Mouse (Mus musculus) adrenal gland, postnatal 36 days (tissue): ENCODE measurements around the gene Adam22. TPM values are rescaled to one million over a fixed set of nuclear protein-coding genes. Genes with fewer than 3 reads are reported as not detected.
A peak's percentile ranks its signal among the peaks of the same experiment; 100 is the strongest.

Source experiments
- DNase-seq, 2 experiments: peaks; one replicate each; pipeline ENCODE4 v3.0.0; 2021; ENCODE audit warnings: mixed read lengths in 1 of 2
- total RNA-seq, 2 experiments: library from RNA; stranded (reverse); gene quantifications; 2 replicates each; pipeline ENCODE4 v1.2.3; 2021

Adam22 gene
- total RNA-seq, 2 experiments from 2014 or later, result 3.1 to 3.7 TPM

DNA sequence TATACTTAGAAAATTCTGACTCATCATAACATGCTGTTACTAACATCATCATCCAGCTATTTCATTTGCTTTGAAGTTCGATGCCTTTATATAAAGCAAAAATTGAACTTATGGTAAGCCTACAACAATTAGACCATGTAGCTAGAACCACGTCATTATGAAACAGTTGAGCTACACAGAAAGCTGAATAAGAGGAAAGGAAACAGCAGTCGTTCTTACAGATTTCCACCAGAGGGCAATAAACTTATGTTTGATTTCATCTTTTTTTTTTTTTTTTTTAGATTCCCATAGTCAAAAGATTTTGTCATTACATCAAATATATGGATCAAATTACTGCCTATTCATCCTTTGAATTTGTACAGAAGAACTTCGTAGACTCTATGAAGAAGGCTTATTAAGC is 203.2 kb downstream of the Adam22 start:
- no peak for DNase-seq

DNA sequence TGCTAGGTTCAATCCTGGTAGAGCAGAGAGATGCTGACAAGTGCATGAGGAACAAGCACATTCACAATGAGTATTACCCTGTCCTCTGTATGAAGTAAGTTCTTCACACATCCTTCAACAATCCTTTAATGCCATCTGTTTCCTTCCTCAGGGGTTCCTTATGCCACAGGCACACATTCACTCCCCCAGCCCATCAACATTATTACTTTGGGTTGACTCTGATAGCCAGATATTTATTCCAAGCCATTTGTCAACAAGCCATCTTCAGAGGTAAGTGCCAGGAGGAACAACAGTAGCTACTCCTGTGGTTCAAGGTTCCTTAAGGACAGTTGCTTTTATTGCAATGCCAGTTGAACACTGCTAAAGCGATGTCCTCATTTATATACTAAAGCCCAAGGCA is 216.3 kb downstream of the Adam22 start:
- DNase-seq, result no peak

GRCm38 (mm10) chr5:8146146-8146545 is 221.8 kb downstream of the Adam22 start:
- no peak for DNase-seq

GRCm38 (mm10) chr5:8145473-8145872 is 222.5 kb downstream of the Adam22 start:
- DNase-seq, result no peak

DNA sequence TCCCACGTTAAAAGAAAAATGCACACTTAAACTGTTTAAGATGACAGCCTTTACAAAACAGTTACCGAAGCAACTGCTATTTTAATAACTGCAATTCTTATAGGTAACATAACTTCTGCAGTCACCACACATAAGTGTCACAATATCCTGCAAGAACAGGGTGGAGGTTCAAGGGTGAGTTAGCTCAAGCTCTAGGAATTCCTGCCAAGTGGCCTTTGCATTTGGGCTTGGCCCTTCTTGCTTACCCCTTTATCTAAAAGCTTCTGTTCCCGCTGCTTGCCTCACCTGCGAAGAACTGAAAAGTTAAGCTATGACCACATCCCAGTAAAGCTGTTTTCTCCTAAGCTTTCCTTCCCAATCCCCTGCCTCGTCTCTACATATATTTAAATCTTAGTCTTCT is 235.4 kb downstream of the Adam22 start:
- no peak for DNase-seq

DNA sequence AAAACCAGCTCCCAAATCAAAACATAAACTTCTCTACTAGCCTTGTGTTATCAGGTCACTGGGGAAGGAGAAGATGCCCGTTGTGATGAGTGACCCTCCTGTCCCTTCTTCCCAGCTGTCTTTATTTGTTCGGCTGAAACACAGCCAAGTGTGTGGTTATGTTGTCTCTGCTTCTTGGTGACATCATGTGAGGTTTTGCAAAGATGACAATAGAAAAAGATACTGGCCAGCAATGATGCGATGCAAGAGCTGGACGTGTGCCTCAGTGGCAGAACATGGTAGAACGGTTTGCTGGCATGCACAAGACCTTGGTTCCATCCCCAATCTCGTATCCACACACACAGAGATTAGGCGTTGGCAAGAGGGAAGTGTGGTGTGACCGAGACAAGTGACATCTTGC is 236.0 kb downstream of the Adam22 start:
- no peak for DNase-seq

DNA sequence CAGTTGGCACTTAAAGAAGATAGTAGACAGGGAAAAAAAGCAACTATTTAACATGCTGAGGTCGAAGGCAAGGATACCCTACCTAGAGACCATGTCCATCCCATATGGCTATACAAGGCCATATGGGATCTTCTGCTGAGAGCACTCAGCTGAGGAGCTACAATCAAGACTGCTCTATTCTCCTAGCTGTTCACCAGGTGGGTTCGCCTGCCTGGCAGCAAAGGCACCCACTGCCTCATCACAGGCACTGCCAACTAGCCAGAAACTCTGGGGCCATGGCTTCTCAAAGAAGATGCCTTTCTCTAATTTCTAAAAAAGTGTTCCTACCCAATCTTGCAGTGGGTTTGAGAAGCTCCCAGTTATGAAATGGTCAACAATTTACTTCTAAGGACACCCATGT is 238.2 kb downstream of the Adam22 start:
- no peak for DNase-seq

DNA sequence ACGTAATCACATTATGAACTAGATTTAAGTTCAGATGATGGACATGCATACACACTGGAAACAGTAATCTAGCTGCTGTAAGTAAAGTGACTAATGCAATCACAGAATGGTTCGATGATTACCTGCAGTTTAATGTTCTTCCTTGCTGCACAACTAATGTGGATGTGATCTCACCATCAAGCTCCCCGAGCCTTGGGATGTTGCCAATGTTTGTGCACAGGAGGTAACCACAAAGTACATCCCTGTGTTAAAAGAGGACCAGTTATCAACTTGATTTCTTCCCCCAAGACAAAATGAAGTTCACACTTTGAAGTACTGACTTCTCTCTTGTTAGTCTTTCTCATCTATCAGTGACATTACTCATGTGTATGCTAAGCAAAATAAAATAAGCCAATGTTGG is 247.0 kb downstream of the Adam22 start:
- DNase-seq, result no peak

DNA sequence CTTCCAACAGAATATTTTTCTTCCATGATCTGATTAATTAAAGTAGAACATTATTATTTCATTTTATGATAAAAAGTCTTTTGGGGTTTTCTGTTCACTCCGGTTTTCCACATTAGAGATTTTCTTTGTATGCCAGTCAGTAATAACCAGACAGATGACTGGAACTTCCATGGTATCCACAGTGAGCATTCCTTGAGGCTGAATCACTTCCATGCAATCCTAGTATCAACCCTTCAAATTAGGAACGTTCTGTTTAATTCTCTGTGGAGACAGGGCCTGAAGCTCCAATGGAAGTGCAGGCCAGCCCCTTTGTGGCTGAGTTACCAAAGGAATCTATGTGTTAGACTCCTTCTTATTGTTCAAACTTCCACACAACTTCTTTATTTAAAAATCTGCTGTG is 247.9 kb downstream of the Adam22 start:
- no peak for DNase-seq

- DNase-seq, result no peak
These were observed 251.3 kb downstream of the Adam22 start for GRCm38 (mm10) chr5:8116561-8117168.

DNA sequence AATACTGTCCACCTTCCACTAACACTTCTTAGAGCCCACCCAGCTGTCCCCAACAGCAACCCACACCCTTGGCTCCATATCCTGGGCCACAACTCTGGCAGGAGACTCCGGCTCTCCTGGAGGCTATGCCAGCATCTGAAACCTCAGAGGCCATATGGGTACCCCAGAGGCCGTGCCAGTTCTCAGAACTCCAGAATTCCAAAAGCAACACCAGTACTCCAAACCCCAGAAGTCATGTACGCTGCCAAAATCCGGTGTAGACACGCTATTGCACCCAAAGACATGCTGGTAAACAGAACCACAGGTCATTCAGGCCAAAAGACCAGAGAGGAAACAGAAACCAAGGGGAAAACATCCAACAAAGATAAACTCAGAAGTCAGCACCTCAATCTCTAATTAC is 255.7 kb downstream of the Adam22 start:
- peak; percentile 1 to 11 for DNase-seq

- DNase-seq, result no peak
These were observed 256.3 kb downstream of the Adam22 start for GRCm38 (mm10) chr5:8111691-8112090.

DNA sequence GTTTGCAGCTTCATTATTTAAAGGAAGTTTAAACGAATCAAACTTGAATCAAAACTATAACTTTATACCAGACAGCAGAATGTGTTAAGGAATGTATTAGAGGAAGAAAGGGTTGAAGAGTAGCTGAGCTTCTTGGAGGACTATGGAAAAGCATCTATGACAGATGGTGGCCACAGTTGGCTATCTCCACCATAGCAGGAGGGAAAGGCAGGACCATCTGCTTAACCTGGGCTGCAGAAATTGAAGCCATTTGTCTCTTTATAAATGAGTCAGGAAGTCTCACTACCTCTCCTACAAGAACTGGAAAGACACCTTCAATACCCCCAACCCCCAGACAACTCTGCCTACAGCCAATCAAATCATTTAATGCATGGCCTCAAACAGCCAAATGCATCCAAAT is 272.3 kb downstream of the Adam22 start:
- DNase-seq, result no peak

- no peak for DNase-seq
These were observed 273.0 kb downstream of the Adam22 start for GRCm38 (mm10) chr5:8094921-8095320.

GRCm38 (mm10) chr5:8088147-8088546 is 279.8 kb downstream of the Adam22 start:
- DNase-seq, result no peak

- no peak for DNase-seq
These were observed 282.3 kb downstream of the Adam22 start for GRCm38 (mm10) chr5:8085661-8086060.

DNA sequence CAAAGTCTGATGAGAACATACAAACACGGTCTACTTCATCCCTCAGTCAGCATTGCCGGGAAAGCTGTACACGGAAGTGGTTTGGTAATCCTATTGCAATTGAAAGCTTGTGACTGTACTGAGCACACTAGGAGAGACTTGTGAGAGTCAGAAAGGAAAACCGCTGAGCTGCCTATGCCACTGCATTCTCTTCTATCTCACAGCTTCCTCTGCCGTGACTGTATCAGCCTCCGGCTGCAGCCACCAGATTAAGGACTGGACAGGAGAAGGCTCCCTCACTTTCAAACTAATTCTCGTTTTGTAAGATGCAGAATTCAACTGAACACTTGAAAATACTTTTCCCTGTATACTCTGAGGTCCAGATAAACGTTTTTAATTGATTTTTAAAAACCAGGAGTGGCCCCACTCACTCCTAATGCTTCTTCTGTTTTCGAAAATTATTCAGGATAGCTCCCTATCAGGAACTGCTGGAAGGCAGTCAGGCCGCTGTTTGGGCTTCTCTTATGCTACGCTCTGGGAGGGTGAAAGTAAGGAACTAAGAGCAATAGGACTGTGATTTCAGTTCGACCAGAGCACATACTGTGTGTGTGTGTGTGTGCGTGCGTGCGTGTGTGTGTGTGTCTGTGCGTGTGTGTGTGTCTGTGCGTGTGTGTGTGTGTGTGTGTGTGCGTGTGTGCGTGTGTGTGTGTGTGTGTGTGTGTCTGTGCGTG is 285.0 kb downstream of the Adam22 start:
- no peak for DNase-seq

GRCm38 (mm10) chr5:8077481-8077880 is 290.5 kb downstream of the Adam22 start:
- no peak for DNase-seq

DNA sequence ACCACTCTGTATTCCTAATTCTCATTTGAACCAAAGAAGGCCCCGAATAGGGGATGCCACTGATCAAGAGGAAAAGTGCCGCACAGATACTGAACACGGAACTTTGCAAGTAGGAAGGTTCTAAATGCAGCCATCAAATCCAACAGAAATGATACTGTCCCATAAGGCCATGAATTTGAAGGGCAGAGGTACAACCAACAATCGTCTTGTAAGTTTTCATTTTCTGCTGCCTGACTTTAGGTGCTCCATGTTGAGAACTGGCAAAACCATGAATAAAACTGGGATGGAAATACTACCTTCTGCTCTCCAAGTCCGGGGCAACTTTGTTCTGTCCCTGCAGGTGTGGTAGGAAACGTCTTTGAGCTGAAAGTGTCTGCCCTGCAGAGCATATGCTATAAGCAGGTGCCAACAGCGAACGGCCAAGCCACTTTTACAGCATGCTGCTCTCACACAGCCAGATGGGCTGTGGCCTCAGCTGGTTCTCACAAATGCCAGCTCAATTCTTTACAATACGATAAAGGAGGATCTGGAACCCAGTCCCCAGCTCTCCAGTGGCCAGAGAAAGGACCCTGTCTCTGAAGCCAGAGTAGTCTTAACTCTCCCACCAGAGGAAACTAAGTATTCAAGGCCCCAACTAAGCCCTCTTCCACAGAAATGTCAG is 293.9 kb downstream of the Adam22 start:
- no peak for DNase-seq

- no peak for DNase-seq
These were observed 294.6 kb downstream of the Adam22 start for GRCm38 (mm10) chr5:8073406-8073805.

DNA sequence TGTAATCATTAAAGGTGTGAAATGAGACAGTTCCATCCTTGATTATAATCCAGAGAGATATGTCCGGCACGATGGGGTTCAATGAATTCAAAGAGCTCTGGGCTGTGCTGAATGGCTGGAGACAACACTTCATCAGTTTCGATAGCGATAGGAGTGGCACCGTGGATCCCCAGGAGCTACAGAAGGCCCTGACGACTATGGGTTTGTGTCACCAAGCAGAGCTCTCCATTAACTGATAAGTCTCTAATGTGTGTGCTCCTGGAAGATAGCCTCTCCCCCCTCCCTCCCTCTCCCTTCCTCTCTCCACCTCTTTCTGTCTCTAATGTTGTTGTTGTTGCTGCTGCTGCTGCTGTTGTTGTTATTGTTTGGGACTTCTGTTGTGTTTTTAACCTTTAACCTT is 304.8 kb downstream of the Adam22 start:
- DNase-seq, result no peak

DNA sequence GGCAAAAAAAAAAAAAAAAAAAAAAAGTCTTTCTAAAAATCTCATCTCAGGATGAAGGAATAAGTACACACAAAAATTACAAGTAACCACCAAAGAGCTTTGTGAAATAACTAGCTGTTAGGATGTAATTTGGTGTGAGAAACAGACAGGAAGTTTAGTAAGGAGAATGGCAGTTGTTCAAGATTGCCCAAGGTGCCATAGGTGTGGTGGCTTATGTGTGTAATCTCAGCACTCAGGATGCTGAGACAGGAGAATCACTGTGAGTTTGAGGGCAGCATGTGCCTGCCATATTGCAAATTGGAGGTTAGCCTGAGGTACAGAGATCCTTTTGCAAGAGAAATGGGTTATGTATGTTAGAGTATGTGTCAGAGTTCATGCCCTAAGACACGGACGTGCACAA is 305.5 kb downstream of the Adam22 start:
- no peak for DNase-seq

- no peak for DNase-seq
These were observed 309.9 kb downstream of the Adam22 start for GRCm38 (mm10) chr5:8058056-8058455.

GRCm38 (mm10) chr5:8057018-8057323 is 311.0 kb downstream of the Adam22 start:
- DNase-seq, result peak in 1 of 2 experiments; percentile 5
